Mouse (Mus musculus): ENCODE measurements around the gene Bcat1.

- no peak for TF ChIP-seq MYOG (IDR thresholded peaks at IDR 0.05; ENCODE audit: control insufficient read depth, extremely low read depth, insufficient read length)
- TF ChIP-seq USF1 (IDR thresholded peaks at IDR 0.05; ENCODE audit: low read depth): no peak
- no peak for TF ChIP-seq CTCF (IDR thresholded peaks at IDR 0.05; ENCODE audit: control insufficient read depth, insufficient read depth, insufficient read length)
Measured at GRCm38 (mm10) chr6:145020553-145020952, 55.4 kb downstream of the Bcat1 start.
